8 mouse cellular contexts compared by ENCODE assay signal in genomic region chr17:12793660-12794406, GRCm38 (mm10). TPM values are rescaled to one million over a fixed set of nuclear protein-coding genes. Genes with fewer than 3 reads are reported as not detected.
DNase-seq lines count a peak whose midpoint lies in the region; ATAC-seq lines count a peak whose summit lies in the region.

No protein-coding gene starts in this region.

- no peaks in the 10 kb centered on the region; the same call in 1 of the 2 replicates for H3K36me3 ChIP-seq in kidney, embryonic 14.5 days (ENCODE audit: control insufficient read depth, insufficient read depth, low read length)
- H3K36me3 ChIP-seq in lung, embryonic 15.5 days, result no peaks in the 10 kb centered on the region

- DNase-seq in urinary bladder, postnatal 14 days (ENCODE audit: low spot score), result peak; percentile 47
- DNase-seq in urinary bladder, postnatal 10 days (ENCODE audit: low spot score), result no peak
- peak; percentile 40 to 46 for DNase-seq in cerebellum, postnatal 36 days
- DNase-seq in heart, adult 9 months (ENCODE audit: low spot score in 2 of 2), result peak; percentile 95 to 97
- DNase-seq in yolk sac, embryonic 10.5 days (ENCODE audit: low spot score), result peak; percentile 41
- no peak for DNase-seq in right cerebral cortex, postnatal 25 days

- no peaks in the 10 kb centered on the region for H3K27me3 ChIP-seq in kidney, embryonic 14.5 days (ENCODE audit: control insufficient read depth, insufficient read depth, low read length)
- no peaks in the 10 kb centered on the region for H3K27me3 ChIP-seq in lung, embryonic 15.5 days

- H3K9ac ChIP-seq in kidney, embryonic 14.5 days (ENCODE audit: low read depth, low read length), result no peak overlapping the region
- 0 out of 2 replicates have a peak overlapping the region, but pooled peaks have one; percentile 1 for H3K9ac ChIP-seq in lung, embryonic 15.5 days

- no peak overlapping the region for H3K4me3 ChIP-seq in kidney, embryonic 14.5 days (ENCODE audit: low read length)
- H3K4me3 ChIP-seq in lung, embryonic 15.5 days, result no peak overlapping the region

- H3K4me1 ChIP-seq in kidney, embryonic 14.5 days (ENCODE audit: control insufficient read depth, insufficient read depth, low read length), result peaks cover 27% of the 10 kb centered on the region
- H3K4me1 ChIP-seq in lung, embryonic 15.5 days, result peaks cover 79% of the 10 kb centered on the region

- H3K27ac ChIP-seq in kidney, embryonic 14.5 days (ENCODE audit: low read depth, low read length), result peak overlapping the region; percentile 73; the same call in 1 of the 2 replicates
- peak overlapping the region; percentile 89 for H3K27ac ChIP-seq in lung, embryonic 15.5 days

- H3K9me3 ChIP-seq in kidney, embryonic 14.5 days (ENCODE audit: control insufficient read depth, low read length), result 0 out of 2 replicates have a peak, but pooled peaks cover under 1% of the 10 kb centered on the region
- H3K9me3 ChIP-seq in lung, embryonic 15.5 days, result no peaks in the 10 kb centered on the region

- WGBS in kidney, embryonic 14.5 days, result 45% methylated on average over 8 of the region's 8 CpGs
- WGBS in lung, embryonic 15.5 days, result 10% methylated on average over 8 of the region's 8 CpGs

- H3K4me2 ChIP-seq in kidney, embryonic 14.5 days (replicated peaks; ENCODE audit: low read depth, low read length), result no peak overlapping the region
- H3K4me2 ChIP-seq in lung, embryonic 15.5 days, result no peak overlapping the region

- 0 out of 2 replicates have a peak, but pooled peaks have one; percentile 28 for ATAC-seq in kidney, embryonic 14.5 days (ENCODE audit: low FRiP score, low TSS enrichment)
- peak; percentile 32 for ATAC-seq in lung, embryonic 15.5 days (ENCODE audit: borderline replicate concordance, extremely low read depth, low FRiP score, low TSS enrichment)

RNA-seq across cellular contexts. Expression of gene Igf2r, which starts 24.4 kb away (rescaled TPM):
- polyA plus RNA-seq in kidney, embryonic 14.5 days (2014; fragmentation: Nextera tagmentation; extraction: Ambion mirVana), result 20.7 and 37.8 TPM in 2 replicates
- 58.4 and 62.5 TPM in 2 replicates for polyA plus RNA-seq in lung, embryonic 15.5 days (2015; fragmentation: Nextera tagmentation; extraction: Ambion mirVana)

Comparison
In these comparisons a context has a peak if more than half of its experiments do, and no peak if none do; other contexts are left out.
1. DNase-seq: peak in urinary bladder, postnatal 14 days (single experiment), cerebellum, postnatal 36 days (2 of 2), heart, adult 9 months (2 of 2) and yolk sac, embryonic 10.5 days (single experiment); none in urinary bladder, postnatal 10 days (single experiment) and right cerebral cortex, postnatal 25 days (single experiment).